Mouse (Mus musculus) regulatory T cell (primary cell): ENCODE data around the gene Csf1.

Experiments used
- in situ Hi-C: fragments of 300-600 bp; cut with MboI, MseI; formaldehyde crosslinking; loops from one replicate; pipeline ENCODE4 v1.15.1; 2025; ENCODE audit warnings: high pct_unique_total_duplicates

The Csf1 gene

DNA sequence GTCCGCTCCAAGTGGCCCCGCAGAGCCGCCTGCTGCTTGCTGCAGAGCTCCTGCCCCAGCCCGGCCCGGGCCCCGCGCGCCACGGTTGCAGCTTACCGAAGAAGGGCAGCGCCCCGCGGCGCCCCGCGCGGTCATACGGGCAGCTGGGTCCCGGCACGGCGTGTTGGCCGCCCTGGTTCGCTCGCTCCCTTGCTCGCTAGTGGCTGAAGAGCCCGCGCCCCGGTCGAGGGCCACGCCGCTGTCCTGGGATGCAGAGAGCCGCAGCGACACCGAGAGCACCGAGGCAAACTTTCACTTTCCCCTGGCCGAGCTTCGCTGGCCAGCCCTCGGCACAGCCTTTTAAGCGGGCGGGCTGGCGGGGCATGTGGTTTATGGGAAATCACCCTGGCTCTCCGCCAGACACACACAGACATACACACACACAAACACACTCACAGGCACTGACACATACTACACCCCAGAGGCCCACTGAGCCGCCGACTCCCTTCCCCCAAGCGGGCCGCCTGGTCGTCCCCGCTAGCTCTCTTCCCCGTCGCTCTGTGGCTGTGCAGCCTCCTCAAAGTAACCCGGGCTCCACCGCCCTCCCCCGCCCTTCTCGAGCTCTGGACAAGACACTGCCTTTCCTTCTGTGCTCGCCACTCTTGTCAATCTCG is at the start of gene Csf1:
Gene Csf1, minus strand, starts transcription at position 541 of the 653 bp plus-strand sequence.
- in situ Hi-C loops = no loop called here

DNA sequence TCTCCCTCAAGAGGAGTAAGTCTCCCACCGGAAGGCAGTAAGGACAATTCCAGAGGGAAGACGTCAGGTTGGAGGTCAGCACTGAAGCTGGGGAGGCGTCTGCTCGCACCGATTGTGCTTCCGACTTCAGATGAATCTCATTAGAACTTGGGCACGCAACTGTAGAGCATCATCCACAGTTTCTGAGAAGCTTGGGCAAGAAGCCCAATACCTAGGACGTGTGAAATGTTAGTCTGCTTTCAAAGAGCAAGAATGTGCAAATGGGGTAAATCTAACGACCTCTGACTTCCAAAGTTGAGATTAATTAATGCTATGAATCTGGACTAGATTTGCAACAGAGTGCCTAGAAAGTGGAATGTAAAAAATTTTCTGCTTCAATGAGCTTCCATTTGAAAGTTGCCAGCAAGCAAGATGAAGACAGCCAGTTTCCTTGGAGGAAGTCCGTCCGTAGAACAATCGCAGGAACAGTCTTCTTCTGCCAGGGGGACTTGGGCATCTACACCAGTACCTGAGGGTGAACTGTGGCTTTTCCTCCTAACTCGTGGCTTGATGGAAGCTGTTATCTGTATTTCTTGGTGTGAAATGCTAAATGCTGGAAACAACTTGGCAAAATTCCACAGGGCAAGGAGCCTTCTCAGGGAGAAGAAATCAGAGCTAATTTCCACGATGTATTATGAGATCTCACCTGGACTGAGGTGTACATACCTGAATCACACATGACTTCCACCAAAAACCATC is 47.9 kb upstream of the Csf1 start:
- in situ Hi-C loops = no loop called here

- in situ Hi-C loops = no loop called here
Observed at GRCm38 (mm10) chr3:107807386-107807974, 47.2 kb upstream of the Csf1 start.

DNA sequence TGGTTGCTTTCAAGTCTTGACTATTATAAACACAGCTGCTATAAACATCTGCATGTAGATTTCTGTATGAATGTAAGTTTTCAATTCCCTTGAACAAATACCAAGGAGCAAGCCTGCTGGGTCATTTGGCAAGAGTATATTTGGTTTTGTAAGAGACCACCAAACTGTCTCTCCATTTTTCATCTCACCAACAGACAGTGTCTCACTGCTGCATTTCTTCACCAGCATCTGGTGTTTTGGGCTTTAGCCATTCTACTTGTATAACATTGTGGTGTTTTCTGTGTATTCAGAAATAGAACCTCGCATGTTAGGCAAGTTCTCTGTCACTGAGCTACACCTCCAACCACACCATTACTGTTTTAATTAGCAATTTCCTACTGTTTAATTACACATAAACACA is 46.6 kb upstream of the Csf1 start:
- in situ Hi-C loops = no loop called here

DNA sequence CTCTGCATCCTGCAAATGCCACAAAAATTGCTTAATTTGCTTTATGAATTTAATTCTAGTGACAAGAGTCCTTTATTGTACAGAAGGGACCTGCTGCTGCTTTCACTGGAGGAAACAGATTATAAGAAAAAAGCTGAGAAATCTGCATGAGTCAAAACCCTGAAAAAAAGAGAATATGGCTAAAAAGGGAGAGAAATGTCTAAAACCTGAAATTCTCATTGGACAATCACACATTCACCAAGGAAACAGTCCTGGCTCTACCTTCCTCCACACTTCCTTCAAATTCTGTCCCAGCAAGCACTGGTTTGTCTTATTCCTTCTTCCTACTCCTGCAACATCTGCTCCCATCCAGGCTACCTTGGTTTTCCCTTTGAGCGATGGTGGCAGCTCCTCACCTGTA is 44.5 kb upstream of the Csf1 start:
- in situ Hi-C loops = no loop called here

- in situ Hi-C loops = no loop called here
Observed at GRCm38 (mm10) chr3:107802185-107802946, 42.1 kb upstream of the Csf1 start.

DNA sequence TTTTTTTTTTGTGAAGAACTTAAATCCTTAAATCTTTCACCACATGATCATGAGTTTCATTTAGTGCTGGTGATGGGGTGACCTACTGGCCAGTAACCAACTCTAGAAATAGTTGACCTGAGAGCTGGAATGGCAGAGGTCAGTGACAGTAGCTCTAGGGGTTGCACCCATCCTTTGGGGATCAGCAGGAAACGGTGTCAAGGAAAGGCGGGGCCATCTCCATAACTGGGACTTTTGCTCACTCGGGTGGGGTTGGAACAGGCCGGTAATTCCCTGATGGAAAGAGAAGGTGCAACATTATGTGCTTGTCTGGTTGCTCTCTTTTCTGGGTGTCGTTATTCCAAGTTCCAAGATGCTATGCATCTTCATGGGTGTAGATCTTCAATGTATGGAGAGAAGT is 38.7 kb upstream of the Csf1 start:
- in situ Hi-C loops = no loop called here

DNA sequence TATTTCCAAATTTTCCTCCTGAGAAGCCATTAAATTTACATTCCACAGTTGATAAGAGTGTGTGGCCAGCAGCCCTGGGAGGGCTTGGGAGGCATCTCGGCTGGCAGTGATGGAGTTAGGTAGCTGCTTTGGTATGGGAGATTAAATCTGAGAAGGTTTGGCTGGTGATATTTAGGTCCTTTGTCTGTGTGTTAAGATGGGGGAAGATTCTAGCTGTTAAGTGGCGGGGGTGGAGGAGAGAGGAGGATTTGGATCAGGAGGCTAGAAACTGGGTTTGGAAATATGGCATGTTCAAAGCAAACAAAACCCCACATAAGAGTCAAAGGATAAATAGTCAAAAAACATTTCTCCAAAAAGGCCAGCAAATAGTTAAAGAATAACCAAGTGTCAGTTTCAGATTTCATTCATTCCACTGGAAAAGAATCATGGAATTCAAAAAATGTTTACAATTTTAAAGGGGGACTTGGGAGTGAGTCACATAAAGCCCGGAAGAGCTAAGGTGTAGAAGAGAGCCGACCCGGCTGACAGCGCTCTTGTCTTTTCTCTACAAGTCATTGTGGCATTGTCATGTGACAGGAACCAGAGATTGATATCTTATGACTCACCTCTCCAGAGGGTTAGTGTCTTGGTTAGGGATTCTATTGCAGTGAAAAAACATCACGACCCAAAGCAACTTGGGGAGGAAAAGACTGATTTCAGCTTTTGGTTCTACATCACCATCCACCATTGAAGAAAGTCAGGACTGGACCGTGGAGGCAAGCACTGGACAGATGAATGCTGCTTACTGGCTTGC is 36.1 kb upstream of the Csf1 start:
- in situ Hi-C loops = no loop called here

DNA sequence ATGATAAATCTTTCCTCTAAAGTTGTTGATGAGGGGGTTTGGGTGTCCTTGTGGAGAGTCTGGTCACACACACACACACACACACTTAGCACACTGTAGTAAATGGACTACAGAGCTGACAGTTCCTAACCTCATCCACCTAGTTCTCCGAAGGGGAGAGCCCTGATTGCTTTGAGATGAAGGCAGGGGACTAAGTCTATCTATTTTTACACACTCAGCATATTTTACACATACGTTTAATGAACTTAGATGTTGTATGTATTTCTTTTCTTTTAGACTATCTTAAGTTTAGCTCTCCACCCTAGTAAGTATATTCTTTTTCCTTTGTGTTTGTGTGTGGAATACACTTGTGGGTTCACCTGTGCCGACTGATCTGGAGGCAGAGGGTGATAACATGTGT is 34.6 kb upstream of the Csf1 start:
- in situ Hi-C loops = no loop called here

- in situ Hi-C loops = no loop called here
Observed at GRCm38 (mm10) chr3:107793300-107794201, 33.3 kb upstream of the Csf1 start.

DNA sequence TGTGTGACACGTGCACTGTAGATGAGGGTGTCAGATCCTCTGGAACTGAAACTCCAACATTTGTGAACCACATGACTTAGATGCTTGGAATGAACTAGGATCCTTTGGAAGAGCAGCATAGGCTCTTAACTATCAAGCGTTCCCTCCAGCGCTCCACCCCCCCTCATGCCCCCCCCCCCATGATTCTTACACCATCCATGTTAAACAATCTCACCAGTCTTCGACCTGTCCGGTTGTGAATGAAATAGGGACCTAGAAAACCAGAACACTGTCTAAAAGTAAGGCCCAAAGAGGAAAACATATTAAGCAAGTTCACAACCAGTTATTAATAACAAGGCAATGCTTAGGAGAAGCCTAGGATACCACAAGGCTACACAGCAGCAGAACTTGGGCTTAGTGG is 32.5 kb upstream of the Csf1 start:
- in situ Hi-C loops = no loop called here

GRCm38 (mm10) chr3:107790766-107791303 is 30.6 kb upstream of the Csf1 start:
- in situ Hi-C loops = no loop called here

- in situ Hi-C loops = no loop called here
Observed at GRCm38 (mm10) chr3:107790227-107790626, 30.0 kb upstream of the Csf1 start.

DNA sequence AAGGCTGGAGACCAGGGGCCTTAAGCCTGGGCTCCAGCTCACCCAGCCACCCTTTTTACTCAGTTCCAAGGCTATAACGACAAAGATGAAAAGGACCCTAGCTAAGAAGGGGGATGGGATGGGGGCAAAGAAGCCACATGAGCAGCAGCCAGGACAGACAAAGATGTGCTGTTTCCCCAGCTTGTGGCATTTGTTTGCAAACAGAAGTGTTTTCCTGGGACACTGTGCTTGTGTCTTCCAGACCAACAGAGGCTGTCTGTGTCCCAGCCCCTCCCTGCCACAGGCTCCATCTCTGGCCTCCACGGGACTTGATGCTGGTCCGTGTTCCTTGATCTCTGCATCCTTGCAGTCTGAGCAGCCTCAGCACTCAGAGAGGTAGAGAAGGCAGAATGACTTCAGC is 28.6 kb upstream of the Csf1 start:
- in situ Hi-C loops = no loop called here

DNA sequence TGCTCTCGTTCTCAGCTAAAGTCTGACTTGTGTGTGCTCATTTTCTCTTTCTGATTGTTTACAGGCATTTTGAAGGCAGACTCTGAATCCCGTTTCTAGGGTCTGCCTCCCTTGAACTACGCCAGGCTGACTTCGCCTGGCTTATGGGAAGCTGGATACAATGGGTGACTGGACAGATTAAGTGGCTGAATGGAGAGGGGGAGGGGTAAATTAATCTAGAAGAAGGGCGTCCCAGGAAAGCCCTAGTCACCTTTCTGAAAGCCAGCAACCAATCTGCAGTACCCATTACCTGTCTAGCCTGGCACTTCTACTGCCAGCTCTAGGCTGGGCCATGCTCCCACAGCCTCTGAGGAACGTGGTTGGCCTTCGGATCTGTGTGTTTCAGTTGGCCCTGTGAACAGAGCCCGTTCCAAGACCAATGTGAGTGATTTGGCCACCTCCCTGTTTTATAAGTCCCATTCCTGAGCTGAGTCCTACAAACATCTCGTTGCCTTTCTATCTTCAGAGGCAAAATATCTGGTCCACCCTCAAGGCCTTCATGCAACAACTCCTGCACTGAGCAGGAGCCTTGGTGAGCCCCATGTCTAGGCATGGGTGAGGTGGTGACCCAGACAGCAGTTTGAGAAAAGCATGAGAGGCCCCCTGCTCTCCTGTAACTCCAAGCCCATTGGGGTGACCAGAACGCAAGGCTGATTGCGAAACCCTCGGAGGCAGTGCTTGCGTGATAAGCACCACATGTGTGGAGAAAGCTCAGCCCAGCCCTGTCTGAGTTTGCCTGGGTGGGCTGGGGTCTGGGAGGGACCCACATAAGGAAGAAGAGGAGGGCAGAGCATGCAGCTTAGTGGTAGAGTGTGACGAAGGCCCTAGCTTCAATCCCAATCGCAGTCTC is 27.6 kb upstream of the Csf1 start:
- in situ Hi-C loops = no loop called here

GRCm38 (mm10) chr3:107786980-107787612 is 26.8 kb upstream of the Csf1 start:
- in situ Hi-C loops = no loop called here

DNA sequence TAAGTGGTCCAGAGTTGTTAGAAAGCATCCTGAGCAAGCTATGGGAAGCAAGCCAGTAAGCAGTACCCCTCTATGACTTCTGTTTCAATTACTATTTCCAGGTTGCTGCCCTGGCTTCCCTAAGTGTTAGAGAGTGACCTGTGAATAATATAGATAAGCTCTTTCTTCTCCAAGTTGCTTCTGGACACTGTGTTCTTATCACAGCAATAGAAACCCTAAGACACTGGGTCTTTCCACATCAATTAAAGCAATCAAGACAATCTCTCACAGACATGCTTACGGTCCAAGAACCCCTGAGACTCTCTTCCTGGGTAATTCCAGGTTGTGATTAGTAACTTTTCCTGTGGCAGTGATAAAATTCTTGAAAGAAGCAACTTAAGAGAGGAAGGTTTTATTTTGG is 26.1 kb upstream of the Csf1 start:
- in situ Hi-C loops = no loop called here

- in situ Hi-C loops = no loop called here
Observed at GRCm38 (mm10) chr3:107785546-107785945, 25.3 kb upstream of the Csf1 start.

DNA sequence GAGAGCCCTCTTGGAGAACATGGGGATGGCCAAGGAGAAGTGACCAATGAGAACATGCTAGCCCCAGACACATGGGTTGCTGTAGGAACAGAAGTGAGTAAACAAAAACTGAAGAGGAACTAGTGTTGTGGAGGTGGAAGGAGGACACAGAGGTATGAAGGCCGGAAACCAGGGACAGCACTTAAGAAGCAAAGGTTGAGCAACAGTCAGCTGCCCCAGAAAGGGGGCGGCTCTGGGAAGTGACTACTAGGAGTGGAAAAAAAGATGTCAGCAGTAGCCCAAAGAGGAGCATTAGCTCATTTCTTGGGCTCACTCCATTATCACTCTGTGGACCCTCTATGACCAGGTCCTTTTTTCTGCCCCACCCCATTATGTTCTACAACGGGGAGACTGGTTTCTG is 23.0 kb upstream of the Csf1 start:
- in situ Hi-C loops = no loop called here
